Mouse (Mus musculus): Measurements from ENCODE around the gene Smpdl3a. TPM values are rescaled to one million over a fixed set of nuclear protein-coding genes. Genes with fewer than 3 reads are reported as not detected.
A peak's percentile ranks its signal among the peaks of the same experiment; 100 is the strongest.

Gene Smpdl3a
- total RNA-seq (2021), result 10 to 100 TPM; 17.2 to 17.5 TPM
- long read RNA-seq, experiment 1, transcript Smpdl3a-201 (8 exons, 1,961 nt), result major isoform, 15 of 18 reads
- long read RNA-seq, experiment 1, partial matches to known transcripts, result 1 of 18 reads
- long read RNA-seq, experiment 1, other reads (novel, unspliced or antisense), result 2 of 18 reads
- long read RNA-seq, experiment 2, transcript Smpdl3a-201 (8 exons, 1,961 nt), result major isoform, 23 of 26 reads
- long read RNA-seq, experiment 2, partial matches to known transcripts, result 0 of 26 reads
- long read RNA-seq, experiment 2, other reads (novel, unspliced or antisense), result 3 of 26 reads

DNA sequence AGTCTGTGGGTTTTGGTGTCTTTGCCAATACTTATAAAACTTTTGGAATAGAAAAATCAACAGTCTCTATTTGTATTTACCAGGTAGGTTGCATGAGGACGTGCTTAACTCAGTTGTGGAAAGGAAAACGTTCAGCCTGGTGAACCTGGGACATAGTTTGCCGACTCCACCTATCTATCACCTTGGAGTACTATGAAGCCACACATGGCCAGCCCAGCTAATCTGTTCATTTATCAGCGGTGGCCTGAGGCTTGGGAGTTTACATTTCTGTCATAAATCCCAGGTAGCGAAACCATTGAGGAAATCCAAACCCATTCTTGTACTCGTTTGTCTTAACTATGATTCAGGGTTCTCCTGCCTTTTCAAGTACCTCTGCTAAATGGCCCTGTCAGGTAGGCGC, at the start of gene Smpdl3a:
Smpdl3a (plus strand) TSS at position 318 of the 400 bp plus-strand sequence.
- DNase-seq, result no peak

DNA sequence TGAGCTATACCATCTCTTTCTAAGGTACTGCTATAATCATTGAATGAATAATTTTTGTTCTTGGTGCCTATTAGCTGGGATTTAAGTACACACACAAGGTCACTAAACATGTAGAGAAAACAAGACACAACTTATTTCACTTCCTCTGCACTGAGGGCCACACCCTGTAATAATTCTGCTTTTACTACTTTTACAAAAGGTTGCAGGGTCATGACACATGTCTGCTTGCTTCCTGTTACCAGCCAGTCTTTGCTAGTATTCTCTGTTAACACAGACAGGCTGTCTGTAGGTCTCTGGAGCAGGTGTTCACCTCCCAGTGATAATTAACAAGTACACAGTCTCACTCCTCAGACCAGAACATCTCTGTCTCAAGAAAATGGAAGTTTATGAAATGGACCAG, 48.7 kb upstream of the Smpdl3a start:
- DNase-seq, result no peak

DNA sequence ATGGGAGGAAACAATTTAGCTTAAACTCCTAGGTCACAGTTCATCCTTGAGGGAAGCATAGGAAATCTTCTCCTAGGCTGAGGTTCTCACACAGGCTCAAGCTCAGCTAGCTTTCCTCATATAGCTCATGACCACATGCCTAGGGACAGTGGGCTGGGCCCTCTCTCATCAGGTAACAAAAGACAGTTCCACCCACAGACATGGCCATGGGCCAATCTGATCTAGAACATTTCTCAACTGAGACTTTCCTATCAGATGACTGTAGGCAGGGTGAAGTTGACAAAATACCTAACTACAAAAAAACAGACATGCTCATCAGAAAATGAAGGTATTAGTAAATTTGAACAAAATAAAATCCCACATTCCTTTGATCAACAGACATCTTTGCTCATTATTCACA, 47.0 kb upstream of the Smpdl3a start:
- DNase-seq, result no peak

DNA sequence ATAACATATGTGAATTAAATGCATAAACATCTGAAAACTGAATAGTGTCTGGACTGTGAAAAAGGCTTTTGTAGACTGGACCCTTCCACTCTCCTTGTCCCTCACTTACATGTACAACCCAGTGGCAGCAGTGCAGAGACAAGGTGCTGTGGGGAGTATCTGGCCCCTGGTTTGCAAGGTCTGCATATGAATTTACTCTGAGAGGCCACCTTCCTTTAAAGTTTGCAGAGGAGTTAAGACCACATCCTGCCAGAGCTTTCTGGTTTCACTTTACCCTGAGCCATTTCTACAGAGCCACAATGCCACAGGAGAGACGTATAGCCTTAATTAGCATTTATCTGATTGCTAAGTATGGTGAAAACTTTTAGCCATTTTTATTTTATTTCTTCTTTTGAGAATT, 40.8 kb upstream of the Smpdl3a start:
- DNase-seq, result no peak

DNA sequence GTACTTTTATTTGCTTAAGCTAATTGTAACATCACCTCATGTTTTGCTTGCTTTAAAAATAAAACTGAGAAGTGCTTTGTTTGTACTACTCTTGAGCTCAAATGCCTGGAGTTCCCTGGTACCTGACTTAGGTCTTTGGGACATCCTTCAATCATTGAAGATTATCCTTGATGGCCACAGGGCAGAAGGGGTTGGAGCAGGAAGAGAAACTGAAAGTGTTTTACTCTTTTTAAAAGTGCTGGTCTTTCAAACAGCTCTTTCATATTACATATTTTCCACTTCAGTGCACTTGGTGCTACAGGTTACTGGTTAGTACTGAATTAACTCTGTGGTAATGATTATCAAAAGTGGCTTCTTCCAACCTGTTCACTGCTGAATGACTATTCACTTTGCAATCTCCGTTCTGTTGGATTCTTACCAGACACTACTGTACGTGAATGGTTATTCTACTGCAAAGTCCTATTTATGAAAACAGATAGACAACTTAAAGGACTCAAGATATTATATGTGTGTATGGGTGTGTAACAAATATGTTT, 38.9 kb upstream of the Smpdl3a start:
- no peak for DNase-seq

DNA sequence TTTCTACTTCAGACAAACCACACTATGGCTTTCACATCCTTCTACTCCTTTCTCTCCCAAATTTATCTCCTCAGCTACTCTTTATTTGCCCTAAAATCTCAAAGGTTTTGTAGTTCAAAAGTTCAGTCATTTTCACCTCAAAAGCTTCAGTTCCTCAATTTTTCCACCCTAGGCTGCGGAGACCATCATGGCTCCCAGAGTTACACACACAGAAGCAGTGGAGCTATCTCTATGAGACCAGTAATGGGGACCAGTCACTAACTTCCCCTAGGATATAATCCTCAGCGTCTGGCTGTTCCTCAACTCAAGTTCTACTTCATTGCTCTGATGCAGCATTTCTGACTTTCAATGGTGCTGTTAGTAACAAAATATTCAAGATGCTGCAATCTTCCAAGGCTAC, 35.1 kb upstream of the Smpdl3a start:
- no peak for DNase-seq

DNA sequence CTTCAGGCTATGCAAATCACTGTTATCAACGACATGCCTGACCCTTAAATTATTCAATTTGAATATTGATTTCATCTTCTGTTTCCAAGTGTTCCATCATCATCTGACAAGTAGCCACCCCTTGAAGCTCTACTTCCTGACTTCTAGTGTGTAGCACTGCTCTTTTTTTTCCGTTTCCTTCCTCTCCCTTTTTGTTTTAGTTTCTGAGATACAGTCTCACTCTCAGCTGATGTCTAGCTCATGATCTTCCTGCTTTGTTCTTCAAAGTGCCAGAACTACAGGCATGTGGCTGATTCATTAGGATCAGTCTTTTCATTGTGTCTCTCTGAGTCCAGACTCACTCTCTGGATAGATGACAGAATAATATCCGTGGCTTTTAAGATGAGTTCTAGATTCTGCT, 33.4 kb upstream of the Smpdl3a start:
- no peak for DNase-seq

DNA sequence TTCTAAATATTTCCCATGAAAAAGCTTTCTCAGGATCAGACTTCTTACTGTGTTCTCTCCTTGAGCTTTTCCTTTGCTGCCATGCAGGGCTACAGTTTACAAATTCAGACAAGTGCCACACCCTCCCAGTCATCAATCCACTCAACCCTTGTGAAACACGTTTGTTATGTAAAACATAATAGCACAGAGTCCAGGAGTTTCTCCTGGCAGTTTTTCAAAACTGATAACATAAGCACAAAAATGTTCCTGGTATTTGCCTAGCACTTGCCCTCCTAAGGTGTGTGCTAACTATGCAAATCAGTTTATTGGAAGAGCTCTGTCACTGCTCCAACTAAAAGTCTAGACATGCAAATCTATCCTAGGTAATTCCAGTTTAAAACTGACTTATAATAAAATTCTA, 31.1 kb upstream of the Smpdl3a start:
- DNase-seq, result no peak

DNA sequence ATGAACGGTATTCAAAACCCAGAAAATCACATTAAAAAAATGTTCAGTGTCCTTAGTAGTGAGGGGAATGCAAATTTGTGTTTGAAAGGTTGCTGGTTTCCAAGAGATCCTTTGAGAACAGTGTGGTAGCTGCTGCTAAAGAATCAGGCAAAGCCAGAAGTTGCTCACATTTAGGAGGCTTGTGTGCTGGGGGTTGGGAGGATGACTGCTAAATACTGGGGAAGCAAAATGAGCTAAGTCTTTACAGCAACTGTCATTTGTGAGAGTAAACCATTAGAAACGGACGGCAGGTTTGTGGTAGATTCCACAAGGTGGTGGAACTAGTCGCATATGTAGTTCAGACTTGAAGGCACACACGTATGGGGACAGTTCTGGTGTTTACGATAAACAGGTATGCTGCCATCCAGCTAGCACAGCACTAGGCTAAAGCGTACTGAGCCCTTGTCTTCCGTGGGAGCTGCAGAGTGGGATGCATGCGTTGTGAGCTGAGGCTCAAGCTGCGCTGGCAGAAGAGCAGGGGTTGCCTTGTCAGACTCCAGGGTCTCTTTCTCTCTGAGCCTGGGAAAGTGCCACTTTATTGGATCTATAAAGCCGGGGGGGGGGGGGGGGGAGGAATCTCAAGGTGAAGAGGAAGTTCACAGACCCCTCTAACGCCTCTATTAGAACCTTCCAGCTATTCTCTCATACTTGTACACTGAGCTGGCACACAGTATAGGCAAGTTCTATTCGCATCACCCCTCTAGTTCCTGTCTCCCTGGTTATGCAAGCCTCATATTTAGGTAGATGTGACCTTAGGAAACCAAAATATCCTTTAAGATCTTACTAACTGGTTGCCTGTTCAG, 10.6 kb upstream of the Smpdl3a start:
- no peak for DNase-seq

DNA sequence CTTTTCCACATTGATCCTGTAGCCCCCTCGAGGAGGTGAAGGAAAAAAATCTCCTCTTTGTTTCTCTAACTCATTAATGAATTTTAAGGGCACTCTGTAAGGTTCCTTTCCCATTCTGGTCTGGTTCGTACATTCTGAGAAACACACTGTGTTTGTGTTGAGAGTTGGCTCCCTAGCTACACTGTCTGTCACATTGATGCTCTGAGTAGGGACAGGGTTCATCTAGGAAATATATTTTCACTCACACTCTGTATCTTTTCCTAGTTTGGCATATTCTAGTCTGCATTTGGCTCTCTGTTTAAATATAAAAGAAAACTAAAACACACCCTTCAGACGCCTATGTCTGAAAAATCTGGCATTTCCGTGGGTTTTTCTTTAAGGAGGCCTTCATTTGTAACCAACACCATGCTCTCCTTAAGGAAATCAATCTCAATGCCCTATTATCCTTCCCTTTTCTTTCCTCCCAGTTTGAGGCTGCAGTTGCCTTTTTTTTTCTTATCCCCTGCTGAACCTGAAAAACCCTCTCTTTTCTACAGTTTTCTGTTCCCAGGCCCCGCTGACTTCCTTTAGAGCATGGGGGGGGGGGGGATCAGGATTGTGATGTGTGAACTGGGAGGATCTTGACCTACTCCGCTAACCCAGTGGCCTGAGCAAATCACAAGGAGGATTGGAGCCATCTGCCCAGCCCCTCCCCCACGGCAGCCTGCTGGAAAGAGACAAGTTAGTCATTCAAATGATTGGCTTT, 9.8 kb upstream of the Smpdl3a start:
- DNase-seq, result peak; percentile 56

DNA sequence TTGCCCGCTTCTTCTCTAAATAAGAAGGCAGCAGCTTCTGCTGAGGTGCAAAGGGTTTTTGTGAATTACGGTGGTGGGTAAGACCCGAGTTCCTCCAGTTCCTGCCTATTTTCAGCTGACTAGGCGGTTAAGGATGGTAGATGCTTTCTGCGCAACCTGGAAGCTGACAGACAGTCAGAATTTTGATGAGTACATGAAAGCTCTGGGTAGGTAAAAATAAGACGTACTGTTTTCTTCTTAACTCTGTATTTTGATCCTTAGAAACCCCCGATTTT, 9.3 kb upstream of the Smpdl3a start, which contains the start of gene Fabp7:
Fabp7 (plus strand) TSS at position 6 of the 275 bp plus-strand sequence.
- no peak for DNase-seq

DNA sequence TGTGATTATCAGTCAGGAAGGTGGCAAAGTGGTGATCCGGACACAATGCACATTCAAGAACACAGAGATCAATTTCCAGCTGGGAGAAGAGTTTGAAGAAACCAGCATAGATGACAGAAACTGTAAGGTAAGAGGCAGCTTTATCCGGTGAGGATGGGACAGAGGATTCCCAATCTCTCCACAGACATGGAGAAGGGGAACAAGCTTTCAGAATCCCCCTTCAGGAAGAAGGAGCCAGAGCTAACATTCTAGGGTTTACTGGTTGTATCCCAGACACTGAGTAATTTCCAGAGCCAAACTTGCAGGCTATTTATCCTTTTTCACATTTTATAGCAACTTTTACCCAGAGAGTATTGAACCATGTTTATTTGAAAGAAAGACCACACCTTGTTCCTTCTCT, 8.6 kb upstream of the Smpdl3a start:
- DNase-seq, result no peak

DNA sequence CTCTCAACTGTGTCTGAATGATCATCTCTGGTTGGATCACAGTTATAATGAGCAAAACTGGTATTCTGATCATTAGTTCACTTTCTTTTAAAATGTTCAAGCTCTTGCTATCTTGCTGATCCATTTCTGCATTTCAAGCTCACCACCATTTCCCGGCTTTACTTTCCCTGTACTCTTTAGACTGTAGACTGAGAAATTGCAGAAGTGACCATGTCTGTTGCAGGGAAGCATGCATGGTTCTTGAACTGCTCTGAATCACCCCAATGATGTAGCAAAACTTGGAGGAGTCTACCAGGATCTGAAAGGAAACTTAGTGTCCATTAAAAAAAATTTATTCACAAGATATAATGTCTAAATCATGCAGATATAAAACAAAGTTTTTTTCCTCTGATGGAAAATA, 1.2 kb upstream of the Smpdl3a start:
- no peak for DNase-seq

DNA sequence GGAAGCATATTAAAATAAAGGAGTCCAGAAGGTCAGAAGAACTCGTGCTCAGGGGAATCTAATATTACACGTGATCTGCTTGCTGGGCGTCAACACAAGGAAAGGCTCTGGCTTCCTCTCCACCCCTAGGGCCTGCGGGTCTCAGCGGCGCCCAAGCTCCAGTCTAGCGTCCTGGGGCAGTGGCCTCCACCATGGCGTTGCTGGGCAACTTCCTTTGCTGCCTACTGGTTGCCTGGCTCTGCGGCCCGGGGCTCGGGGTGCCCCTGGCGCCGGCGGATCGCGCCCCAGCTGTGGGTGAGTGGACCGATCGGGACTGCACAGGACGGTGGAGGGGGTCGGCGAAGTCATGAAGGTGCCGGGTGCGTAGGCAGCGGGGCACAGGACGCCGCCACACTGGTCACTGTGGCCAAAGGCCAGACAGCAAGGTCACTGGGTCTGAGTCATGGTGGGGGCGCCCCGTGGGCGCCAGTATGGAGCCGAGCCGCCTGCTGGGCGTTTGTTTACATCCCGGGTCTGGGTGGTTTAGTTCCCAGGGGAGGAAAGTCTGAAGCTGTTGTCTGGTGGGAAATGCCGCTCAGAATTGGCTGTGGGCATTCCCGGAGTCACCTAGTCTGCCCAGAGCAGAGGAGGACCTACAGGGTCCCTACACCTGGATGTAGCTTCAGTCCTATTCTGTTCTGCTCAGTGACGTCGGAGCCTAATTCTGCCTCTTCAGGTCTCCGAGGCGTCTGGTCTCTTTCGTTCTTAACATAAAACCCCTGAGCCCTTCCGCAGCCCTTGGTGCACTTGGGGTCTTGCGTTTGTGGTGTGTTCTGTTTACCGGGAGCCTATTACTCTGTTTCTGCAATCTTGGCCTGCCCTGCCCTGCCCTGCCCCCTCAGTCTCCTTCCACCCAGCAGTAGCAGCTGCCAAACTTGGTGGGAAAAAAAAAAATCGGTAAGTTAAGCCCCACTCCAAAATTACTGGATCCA, 641 bp downstream of the Smpdl3a start:
- DNase-seq, result peak; percentile 25

DNA sequence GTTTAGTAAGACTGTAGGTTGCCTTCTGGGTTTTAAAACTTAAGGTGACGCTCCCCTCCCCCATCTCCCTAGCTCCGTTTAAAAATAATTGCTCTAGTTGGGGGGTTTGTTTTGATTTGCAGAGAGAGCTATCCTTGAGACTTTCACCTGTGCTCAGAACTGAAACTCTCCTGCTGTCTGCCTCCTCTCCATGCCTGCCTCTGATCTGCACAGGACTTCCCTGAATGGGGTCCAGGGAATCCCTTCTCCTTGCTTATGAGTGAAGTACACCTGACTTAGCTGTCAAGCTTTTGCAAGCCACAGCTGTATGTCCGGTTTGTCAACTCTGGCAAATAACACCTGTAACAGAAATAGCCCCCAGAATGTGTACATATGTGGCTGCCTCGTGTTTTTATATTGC, 1.4 kb downstream of the Smpdl3a start:
- no peak for DNase-seq

DNA sequence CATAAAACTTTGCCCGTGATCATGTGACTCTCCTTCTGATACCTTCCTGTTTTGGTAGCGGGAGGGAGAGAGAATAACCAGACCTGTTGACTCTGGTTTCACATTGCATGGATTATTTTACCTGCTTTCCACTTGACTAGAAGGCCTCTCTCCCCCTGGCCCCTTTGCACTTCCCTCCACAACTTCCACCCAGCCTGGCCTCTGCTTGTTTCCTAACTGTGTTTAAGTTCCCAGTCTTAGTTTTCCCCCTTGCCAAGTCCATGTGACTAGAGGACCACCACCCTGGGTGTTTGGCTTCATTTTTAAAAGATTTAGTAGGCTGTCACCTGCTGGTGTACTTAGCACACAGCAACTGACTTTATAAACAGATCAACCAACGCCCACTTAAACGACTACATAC, 1.9 kb downstream of the Smpdl3a start:
- DNase-seq, result no peak

DNA sequence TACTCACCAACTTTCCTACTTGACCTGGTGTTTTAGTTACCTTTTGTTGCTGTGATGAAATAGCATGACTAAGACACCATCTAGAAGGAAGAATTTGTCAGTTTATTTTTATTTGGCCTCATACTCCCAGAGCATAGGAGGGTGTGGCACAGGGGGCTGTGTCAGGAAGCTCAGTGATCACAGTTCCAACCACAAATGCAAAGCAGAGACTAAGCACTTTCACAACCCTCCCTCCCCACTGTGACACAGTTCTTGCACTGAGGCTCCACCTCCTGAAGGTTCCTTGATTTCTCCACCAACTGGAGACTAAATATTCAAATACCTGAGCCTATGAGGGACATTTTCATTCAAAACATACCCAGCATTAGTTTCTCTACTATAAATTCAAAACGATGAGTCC, 5.4 kb downstream of the Smpdl3a start:
- DNase-seq, result no peak

DNA sequence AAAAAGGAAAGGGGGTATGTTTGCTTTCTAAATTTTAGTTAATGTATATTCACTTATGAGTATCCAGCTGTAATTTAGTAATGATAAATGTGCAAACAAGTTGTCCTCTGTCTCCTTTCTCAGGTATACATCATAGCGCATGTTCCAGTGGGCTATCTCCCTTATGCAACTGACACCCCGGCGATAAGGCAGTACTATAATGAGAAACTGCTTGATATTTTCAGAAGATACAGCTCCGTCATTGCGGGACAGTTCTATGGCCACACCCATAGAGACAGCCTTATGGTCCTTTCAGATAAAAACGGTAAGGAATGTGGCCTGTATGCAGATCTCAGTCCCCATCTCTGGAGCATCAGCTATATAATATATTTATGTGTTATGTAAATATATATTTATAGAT, 13.6 kb downstream of the Smpdl3a start:
- no peak for DNase-seq

DNA sequence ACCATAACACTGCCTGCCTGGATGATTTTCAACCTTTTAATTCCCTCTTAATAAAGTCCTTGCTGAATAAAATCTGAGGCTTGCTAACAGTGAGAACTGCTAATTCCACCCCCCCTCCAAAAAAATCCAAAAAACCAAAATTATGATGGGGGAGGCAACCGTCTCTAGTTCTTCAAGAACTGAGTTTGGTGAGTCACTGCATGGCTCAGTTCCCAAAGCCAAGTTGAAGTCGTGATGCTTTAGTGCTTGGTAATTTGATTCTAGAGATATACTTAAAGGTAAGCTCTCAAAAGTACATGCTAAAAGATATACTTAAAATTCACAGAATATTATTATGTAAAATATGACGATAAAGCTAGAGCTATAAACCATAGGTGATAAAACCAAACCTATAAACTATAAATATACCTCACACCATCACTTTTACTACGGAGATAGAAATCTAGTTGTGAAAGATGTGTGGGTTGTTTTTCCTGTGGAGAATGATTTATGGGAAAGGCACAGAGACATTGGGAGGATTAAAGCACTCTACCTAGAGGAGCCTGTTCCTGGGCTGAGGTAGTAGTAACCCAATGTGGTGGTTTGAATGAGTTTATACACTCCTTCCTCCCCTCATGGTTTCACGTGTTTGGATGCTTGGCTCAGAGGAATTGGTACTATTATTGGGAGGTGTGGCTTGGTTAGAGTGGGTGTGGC, 18.2 kb downstream of the Smpdl3a start:
- DNase-seq, result no peak

DNA sequence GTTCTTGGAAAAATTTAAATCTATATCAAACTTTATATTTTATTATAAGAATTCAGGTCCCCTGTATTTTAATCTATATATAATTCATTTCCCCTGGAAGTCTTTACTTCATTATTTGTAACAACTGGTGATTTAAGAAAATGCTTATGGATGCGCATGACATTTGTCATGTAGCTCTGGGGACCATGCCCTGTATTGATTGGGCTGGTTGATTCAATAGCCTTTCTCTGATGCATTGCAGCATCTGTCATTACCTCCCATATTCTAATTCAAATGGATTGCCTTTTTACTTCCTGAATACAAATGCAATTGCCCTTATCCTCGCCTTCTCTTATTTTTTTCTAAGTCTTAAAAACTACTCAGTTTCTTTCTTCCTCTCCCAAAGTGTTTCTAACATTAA, 20.2 kb downstream of the Smpdl3a start:
- DNase-seq, result no peak

DNA sequence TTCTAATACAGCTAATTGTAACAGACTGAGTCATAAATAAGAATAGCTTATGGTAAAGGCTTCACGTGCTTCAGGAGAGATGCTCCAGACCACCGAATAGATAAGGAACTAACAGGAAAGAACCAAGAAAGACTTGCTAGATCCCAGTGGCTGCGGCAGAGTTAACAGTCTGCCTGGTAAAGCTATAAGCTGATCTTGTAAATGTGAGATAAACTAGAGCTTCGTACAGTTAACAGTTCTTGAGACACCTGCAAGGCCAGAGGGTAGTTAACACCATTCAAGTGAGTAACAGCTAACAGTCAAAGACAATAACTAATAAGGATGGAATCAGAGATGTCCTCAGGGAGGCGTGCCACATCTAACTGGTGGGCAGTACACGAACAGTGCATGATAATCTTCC, 21.7 kb downstream of the Smpdl3a start:
- no peak for DNase-seq
